ENCODE assay signal across 13 mouse cellular contexts in genomic region chr9:115355972-115356371, GRCm38 (mm10). TPM values are rescaled to one million over a fixed set of nuclear protein-coding genes. Genes with fewer than 3 reads are reported as not detected.
DNase-seq lines count a peak whose midpoint lies in the region; ATAC-seq and TF ChIP-seq lines count a peak whose summit lies in the region.
"Had no signal": no experiment of that assay in that cellular context is flagged by ENCODE, and none has a peak within 500 bp of the region (broad histone marks: within the 10 kb centered on the region; RNA-seq: fewer than 3 reads in every experiment).

No protein-coding gene starts in this region.

- TF ChIP-seq CTCF in kidney, postnatal 0 days (IDR thresholded peaks at IDR 0.05; ENCODE audit: low read depth) = no peak
- no peak for TF ChIP-seq CTCF in ES-Bruce4 (IDR thresholded peaks at IDR 0.05; ENCODE audit: low read depth, low read length)

- H3K4me1 ChIP-seq in kidney, postnatal 0 days (replicated peaks; ENCODE audit: insufficient read depth, low read length) = 0 out of 2 replicates have a peak, but pooled peaks cover 4% of the 10 kb centered on the region
- peaks cover 2% of the 10 kb centered on the region for H3K4me1 ChIP-seq in ES-Bruce4 (ENCODE audit: control insufficient read depth, insufficient read depth, low read length)
- H3K4me1 ChIP-seq in liver, embryonic 11.5 days (replicated peaks; ENCODE audit: control insufficient read depth, insufficient read depth, low read length) = peaks cover 7% of the 10 kb centered on the region
- H3K4me1 ChIP-seq: forebrain, embryonic 12.5 days had no signal

- no peak overlapping the region for H3K4me2 ChIP-seq in kidney, postnatal 0 days (ENCODE audit: low read length)
- H3K4me2 ChIP-seq in liver, embryonic 11.5 days = no peak overlapping the region
- H3K4me2 ChIP-seq: forebrain, embryonic 12.5 days had no signal

- peak; percentile 75 for DNase-seq in kidney, postnatal 0 days (ENCODE audit: low spot score)
- DNase-seq in kidney, adult 11 months = no peak
- peak; percentile 16 for DNase-seq in CD4-positive helper T cell, adult 2 months (ENCODE audit: low read depth, low spot score)
- DNase-seq in liver, embryonic 11.5 days (ENCODE audit: low spot score) = no peak
- DNase-seq in ovary, adult 18-20 months (ENCODE audit: low spot score) = no peak
- DNase-seq: adrenal gland, postnatal 14 days; gastrocnemius, postnatal 10 days; heart, postnatal 4 days; spleen, adult 18-20 months had no signal

- no peak overlapping the region for H3K4me3 ChIP-seq in kidney, postnatal 0 days (replicated peaks; ENCODE audit: low read depth, low read length)
- no peak overlapping the region for H3K4me3 ChIP-seq in ES-Bruce4 (ENCODE audit: low read depth, low read length)
- H3K4me3 ChIP-seq in liver, embryonic 11.5 days (ENCODE audit: low read depth, low read length) = no peak overlapping the region
- H3K4me3 ChIP-seq: forebrain, embryonic 12.5 days had no signal

- TF ChIP-seq EP300 in ES-Bruce4 (IDR thresholded peaks at IDR 0.05; ENCODE audit: insufficient read depth, low read depth, low read length) = peak; percentile 89

- no peaks in the 10 kb centered on the region for H3K36me3 ChIP-seq in kidney, postnatal 0 days (ENCODE audit: insufficient read depth, low read length)
- no peaks in the 10 kb centered on the region for H3K36me3 ChIP-seq in ES-Bruce4 (ENCODE audit: control insufficient read depth, insufficient read depth, low read length, poor library complexity, severe bottlenecking)
- no peaks in the 10 kb centered on the region for H3K36me3 ChIP-seq in liver, embryonic 11.5 days (ENCODE audit: control insufficient read depth, insufficient read depth, low read length)
- H3K36me3 ChIP-seq: forebrain, embryonic 12.5 days had no signal

- ATAC-seq in kidney, postnatal 0 days (replicated peaks; ENCODE audit: low FRiP score, low read depth) = peak; percentile 57; the same call in 1 of the 2 replicates
- no peak for ATAC-seq in liver, embryonic 11.5 days (replicated peaks; ENCODE audit: low FRiP score)
- no peak for ATAC-seq in megakaryocyte-erythroid progenitor cell, adult 5-6 weeks (replicated peaks; ENCODE audit: low FRiP score, low TSS enrichment, poor library complexity, severe bottlenecking)

- no peak overlapping the region for H3K27ac ChIP-seq in kidney, postnatal 0 days
- peak overlapping the region; percentile 69 for H3K27ac ChIP-seq in ES-Bruce4 (ENCODE audit: insufficient read depth, low read length)
- 0 out of 2 replicates have a peak overlapping the region, but pooled peaks have one; percentile 10 for H3K27ac ChIP-seq in liver, embryonic 11.5 days (ENCODE audit: low read depth, low read length)
- H3K27ac ChIP-seq: forebrain, embryonic 12.5 days; macrophage had no signal

- no peaks in the 10 kb centered on the region for H3K27me3 ChIP-seq in kidney, postnatal 0 days (ENCODE audit: insufficient read depth, low read length)
- no peaks in the 10 kb centered on the region for H3K27me3 ChIP-seq in ES-Bruce4 (ENCODE audit: control insufficient read depth, insufficient read depth, low read length, poor library complexity, severe bottlenecking)
- no peaks in the 10 kb centered on the region for H3K27me3 ChIP-seq in liver, embryonic 11.5 days (replicated peaks; ENCODE audit: control insufficient read depth, insufficient read depth, low read length)
- H3K27me3 ChIP-seq: forebrain, embryonic 12.5 days had no signal

- TF ChIP-seq POLR2A in ES-Bruce4 (IDR thresholded peaks at IDR 0.05; ENCODE audit: insufficient read depth, low read length) = no peak

- H3K9ac ChIP-seq in kidney, postnatal 0 days (ENCODE audit: low read depth, low read length) = no peak overlapping the region
- no peak overlapping the region for H3K9ac ChIP-seq in ES-Bruce4 (ENCODE audit: low read depth, poor library complexity, severe bottlenecking)
- no peak overlapping the region for H3K9ac ChIP-seq in liver, embryonic 11.5 days (ENCODE audit: low read depth, low read length)
- H3K9ac ChIP-seq: forebrain, embryonic 12.5 days had no signal

- H3K9me3 ChIP-seq in kidney, postnatal 0 days (replicated peaks; ENCODE audit: low read length) = no peaks in the 10 kb centered on the region
- no peaks in the 10 kb centered on the region for H3K9me3 ChIP-seq in ES-Bruce4 (replicated peaks; ENCODE audit: control insufficient read depth, insufficient read depth, low read length, poor library complexity, severe bottlenecking)
- H3K9me3 ChIP-seq in liver, embryonic 11.5 days (ENCODE audit: control insufficient read depth, low read length) = no peaks in the 10 kb centered on the region
- H3K9me3 ChIP-seq: forebrain, embryonic 12.5 days had no signal

- WGBS in kidney, postnatal 0 days = 13% methylated on average over 5 of the region's 5 CpGs
- WGBS in liver, embryonic 11.5 days = 33% methylated on average over 5 of the region's 5 CpGs

RNA-seq across cellular contexts. Expression of gene Stt3b, which starts 45.8 kb away (rescaled TPM):
- 72.0 and 75.4 TPM in 2 replicates for polyA plus RNA-seq in kidney, postnatal 0 days (2015; fragmentation: Nextera tagmentation; extraction: Ambion mirVana)
- polyA plus RNA-seq in ES-Bruce4 (2011; ENCODE audit: insufficient read depth, insufficient read length, low read depth, missing spikeins) = 118 and 120 TPM in 2 replicates
- polyA plus RNA-seq in liver, embryonic 11.5 days (2014; fragmentation: Nextera tagmentation; extraction: Ambion mirVana) = 113 and 130 TPM in 2 replicates
- total RNA-seq in megakaryocyte-erythroid progenitor cell, adult 5-6 weeks (2014; fragmentation: Nextera tagmentation) = 97.1 and 101 TPM in 2 replicates
- total RNA-seq in megakaryocyte-erythroid progenitor cell, adult 5-6 weeks (2017) = 94.4 and 108 TPM in 2 replicates

Comparison
In these comparisons a context has a peak if more than half of its experiments do, and no peak if none do; other contexts are left out.
1. DNase-seq: peak in kidney, postnatal 0 days (single experiment) and CD4-positive helper T cell, adult 2 months (single experiment); none in kidney, adult 11 months (single experiment), liver, embryonic 11.5 days (single experiment) and ovary, adult 18-20 months (single experiment).